Mouse (Mus musculus) C2C12 (cell line): ENCODE measurements around the gene Dohh.

Experiments used
- CTCF ChIP-seq: IDR thresholded peaks from one replicate; pipeline ENCODE4 v1.5.1; 2011; ENCODE audit not compliant: control insufficient read depth, insufficient read depth, insufficient read length
- MYOD1 ChIP-seq: IDR thresholded peaks from one replicate; pipeline ENCODE4 v1.6.1; 2011; ENCODE audit warnings: low read depth; ENCODE audit not compliant: control insufficient read depth, insufficient read length
- USF1 ChIP-seq: IDR thresholded peaks from one replicate; pipeline ENCODE4 v1.6.1; 2011; ENCODE audit warnings: low read depth, mild to moderate bottlenecking, control low read depth, moderate library complexity

- no peak for TF ChIP-seq CTCF
- TF ChIP-seq MYOD1 = no peak
- TF ChIP-seq USF1 = no peak
These were observed 18.4 kb upstream of the Dohh start, which contains the start of gene 4930404N11Rik for GRCm38 (mm10) chr10:81365672-81366476.
